ENCODE assay signal across 26 mouse cellular contexts in the genomic region with DNA sequence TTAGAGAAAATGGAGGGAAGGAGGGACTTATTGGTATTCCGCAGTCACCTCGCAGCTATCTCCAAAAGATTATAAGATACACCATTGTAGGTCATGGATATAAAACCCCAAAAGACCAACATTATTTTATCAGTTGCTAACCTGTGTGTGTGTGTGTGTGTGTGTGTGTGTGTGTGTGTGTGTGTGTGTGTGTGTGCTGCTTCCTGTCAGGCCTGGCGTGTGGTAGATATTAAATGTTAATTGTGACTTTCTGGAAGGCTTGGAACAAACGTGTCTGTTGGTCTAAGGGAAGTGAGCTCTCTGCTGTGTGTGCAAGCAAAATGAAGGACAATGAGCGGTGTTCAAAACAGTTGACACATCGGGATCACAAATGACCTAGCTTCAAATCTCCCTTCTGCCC. TPM values are rescaled to one million over a fixed set of nuclear protein-coding genes. Genes with fewer than 3 reads are reported as not detected.
A peak's percentile ranks its signal among the peaks of the same experiment; 100 is the strongest.
DNase-seq lines count a peak whose midpoint lies in the region; ATAC-seq and TF ChIP-seq lines count a peak whose summit lies in the region.
"Had no signal": no experiment of that assay in that cellular context is flagged by ENCODE, and none has a peak within 500 bp of the region (broad histone marks: within the 10 kb centered on the region; RNA-seq: fewer than 3 reads in every experiment).

No protein-coding gene starts in this region.

- no peaks in the 10 kb centered on the region for H3K9me3 ChIP-seq in CH12.LX (replicated peaks; ENCODE audit: low read length)
- H3K9me3 ChIP-seq: embryonic facial prominence, embryonic 13.5 days; embryonic facial prominence, embryonic 15.5 days; forebrain, embryonic 10.5 days; forebrain, embryonic 12.5 days had no signal

- DNase-seq in heart, adult 11 months, result peak; percentile 63
- DNase-seq in heart, adult 9 months (ENCODE audit: low spot score in 2 of 2), result no peak
- DNase-seq in CH12.LX (ENCODE audit: extremely low read depth), result no peak
- no peak for DNase-seq in layer of hippocampus, adult 2 months (ENCODE audit: low spot score in 2 of 2)
- no peak for DNase-seq in lung, adult 2 months
- no peak for DNase-seq in left cerebral cortex, postnatal 25 days (ENCODE audit: low spot score in 2 of 2)
- DNase-seq: adrenal gland, adult 8-10 months; adrenal gland, postnatal 14 days; B cell, adult 2 months; cerebellum, adult 11 months; cerebellum, adult 18-20 months; cerebellum, adult 8-10 months; cerebellum, adult 9-11 months; cerebellum, postnatal 14 days; cerebellum, postnatal 36 days; embryo, embryonic 11 days had no signal

- 76% methylated on average over 6 of the region's 6 CpGs for WGBS in lung, adult 2 months

- no peak for TF ChIP-seq CTCF in CH12.LX (conservative IDR thresholded peaks at IDR 0.05 in 1 of 2, IDR thresholded peaks at IDR 0.05 in 1 of 2; ENCODE audit: low read depth in 2 of 2, low read length in 2 of 2)
- no peak for TF ChIP-seq CTCF in layer of hippocampus, adult 2 months (conservative IDR thresholded peaks at IDR 0.05)
- TF ChIP-seq CTCF in lung, adult 2 months (IDR thresholded peaks at IDR 0.05; ENCODE audit: insufficient read depth, low read length), result no peak

- no peaks in the 10 kb centered on the region for H3K79me2 ChIP-seq in CH12.LX (replicated peaks; ENCODE audit: control insufficient read depth, extremely low read depth, insufficient read depth, poor library complexity, severe bottlenecking)

- TF ChIP-seq RAD21 in CH12.LX (IDR thresholded peaks at IDR 0.05; ENCODE audit: low read depth, low read length), result no peak

- H3K27ac ChIP-seq in CH12.LX (ENCODE audit: insufficient read depth, low read depth), result no peak overlapping the region
- no peak overlapping the region for H3K27ac ChIP-seq in layer of hippocampus, adult 2 months
- H3K27ac ChIP-seq: embryonic facial prominence, embryonic 13.5 days; embryonic facial prominence, embryonic 15.5 days; forebrain, embryonic 10.5 days; forebrain, embryonic 12.5 days had no signal

- peak overlapping the region; percentile 52; the same call in 1 of the 2 replicates for H3K4me2 ChIP-seq in CH12.LX (ENCODE audit: insufficient read depth, low read depth, poor library complexity, severe bottlenecking)
- H3K4me2 ChIP-seq: embryonic facial prominence, embryonic 13.5 days; embryonic facial prominence, embryonic 15.5 days; forebrain, embryonic 12.5 days had no signal

- dilution Hi-C loops in CH12.LX (cut with MboI; ENCODE audit: extremely low pct_ligation_motif_present, extremely low pct_unique_long_range_greater_than_20kb, low sequenced_read_pairs), result no loop called here

- peaks cover 13 to 52% of the 10 kb centered on the region in 2 experiments for H3K4me1 ChIP-seq in CH12.LX (ENCODE audit: control insufficient read depth in 1 of 2, insufficient read depth in 2 of 2)
- H3K4me1 ChIP-seq in lung, adult 2 months (ENCODE audit: control insufficient read depth, insufficient read depth, low read length), result no peaks in the 10 kb centered on the region; the same call in 1 of the 2 replicates

- no peak for TF ChIP-seq POLR2A in CH12.LX (IDR thresholded peaks at IDR 0.05; ENCODE audit: low read depth, low read length)
- no peak for TF ChIP-seq POLR2A in lung, adult 2 months (IDR thresholded peaks at IDR 0.05; ENCODE audit: borderline replicate concordance, extremely low read depth, low read depth, low read length)

- no peak for TF ChIP-seq EP300 in CH12.LX (IDR thresholded peaks at IDR 0.05; ENCODE audit: low read length)

- H3K4me3 ChIP-seq in CH12.LX (replicated peaks in 1 of 3; ENCODE audit: low read depth in 2 of 3, low read length in 2 of 3, poor library complexity in 1 of 3), result no peak overlapping the region
- no peak overlapping the region for H3K4me3 ChIP-seq in layer of hippocampus, adult 2 months
- no peak overlapping the region for H3K4me3 ChIP-seq in lung, adult 2 months (replicated peaks; ENCODE audit: extremely low read depth, low read depth, low read length)
- H3K4me3 ChIP-seq: embryonic facial prominence, embryonic 13.5 days; embryonic facial prominence, embryonic 15.5 days; erythroblast, embryonic 14.5 days; forebrain, embryonic 10.5 days; forebrain, embryonic 12.5 days had no signal

- in situ Hi-C loops in CH12.LX (cut with MboI; ENCODE audit: low pct_ligation_motif_present, low pct_unique_long_range_greater_than_20kb, low sequenced_read_pairs), result no loop called here

- no peak overlapping the region for H3K9ac ChIP-seq in CH12.LX (ENCODE audit: insufficient read depth, low read depth)
- H3K9ac ChIP-seq: embryonic facial prominence, embryonic 13.5 days; embryonic facial prominence, embryonic 15.5 days; forebrain, embryonic 12.5 days had no signal

- peak; percentile 56 for ATAC-seq in inflammation-experienced regulatory T-cells, adult 6 months
- ATAC-seq: activated CD4-positive, CD25-positive, alpha-beta regulatory T cell, adult 4 months; forebrain, embryonic 14.5 days; forebrain, embryonic 16.5 days; Patski had no signal

- no peaks in the 10 kb centered on the region for H3K36me3 ChIP-seq in CH12.LX (replicated peaks in 1 of 2; ENCODE audit: control insufficient read depth in 1 of 2, insufficient read depth in 1 of 2, low read length in 1 of 2)
- H3K36me3 ChIP-seq: embryonic facial prominence, embryonic 13.5 days; embryonic facial prominence, embryonic 15.5 days; forebrain, embryonic 10.5 days; forebrain, embryonic 12.5 days had no signal

- intact Hi-C loops in left cerebral cortex, postnatal 25 days (cut with DNase I), result no loop called here

- H3K27me3 ChIP-seq in CH12.LX (replicated peaks), result no peaks in the 10 kb centered on the region
- H3K27me3 ChIP-seq: embryonic facial prominence, embryonic 13.5 days; embryonic facial prominence, embryonic 15.5 days; forebrain, embryonic 12.5 days; Patski had no signal

TF ChIP-seq in CH12.LX, 34 proteins besides CTCF, POLR2A, EP300 and RAD21:
- TF ChIP-seq MXI1 (IDR thresholded peaks at IDR 0.05; ENCODE audit: low read depth, low read length) (0 out of 2 replicates have a peak, but pooled peaks have one; percentile 13), BHLHE40 (IDR thresholded peaks at IDR 0.05; ENCODE audit: low read depth, low read length) (no peak), IRF4 (IDR thresholded peaks at IDR 0.05; ENCODE audit: low read depth, low read length) (no peak)
TF ChIP-seq in CH12.LX: peak in this region for 1.

RNA-seq across cellular contexts. Expression of a gene that starts 19.5 kb away (rescaled TPM):
- total RNA-seq in CH12.LX (2012; rRNA removed), result 0.08 and 0.13 TPM in 2 replicates
- total RNA-seq in CH12.LX (2014; rRNA removed), result 0.38 and 0.43 TPM in 2 replicates
- 0.25 and 1.1 TPM in 2 replicates for polyA plus RNA-seq in CH12.LX (2012; ENCODE audit: insufficient read length, low read depth)
- 10 to 100 TPM; 39.4 to 85.0 (median 71.2) TPM for polyA plus RNA-seq in inflammation-experienced regulatory T-cells, adult 6 months (2017; shearing (Covaris generic))
- 10 to 100 TPM; 25.9 to 27.4 TPM for total RNA-seq in layer of hippocampus, adult 2 months (2021)
- polyA plus RNA-seq in lung, adult 2 months (2012; rRNA removed), result 4.4 and 8.4 TPM in 2 replicates
- total RNA-seq in left cerebral cortex, postnatal 25 days (2021), result 10 to 100 TPM; 13.6 to 14.7 TPM

Comparison
In these comparisons a context has a peak if more than half of its experiments do, and no peak if none do; other contexts are left out.
1. RNA of a gene that starts 19.5 kb away (total RNA-seq): 25.9 to 27.4 TPM in layer of hippocampus, adult 2 months and 13.6 to 14.7 TPM in left cerebral cortex, postnatal 25 days; 0.08 to 0.43 TPM in CH12.LX; every median in the first group is over 10 times any median in the second.